Mouse (Mus musculus): Measurements from ENCODE around the gene Cdh26.

The Cdh26 gene

DNA sequence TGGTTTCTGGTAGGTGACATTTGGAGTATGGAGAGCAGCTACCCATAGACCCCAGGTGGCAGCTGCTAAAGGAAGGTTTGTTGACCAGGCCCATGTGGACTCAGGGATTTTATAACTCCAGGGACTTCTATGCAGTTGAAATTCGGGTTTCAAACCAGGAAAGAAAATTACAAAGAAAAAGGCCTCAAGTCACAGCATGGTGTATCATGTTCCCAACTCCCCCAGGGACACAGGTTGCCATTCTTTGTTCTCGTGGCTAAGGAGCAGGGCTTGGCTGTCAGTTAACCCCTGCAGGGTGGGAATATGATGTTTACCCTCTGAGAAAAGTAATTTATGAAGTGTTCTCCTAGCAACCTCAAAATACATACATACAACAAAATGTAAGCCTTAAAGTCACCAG is 19.9 kb downstream of the Cdh26 start:
- H3K4me1 ChIP-seq (replicated peaks; ENCODE audit: low read depth, low read length), result no peaks in the 10 kb centered on the region
- 0 out of 2 replicates have a peak, but pooled peaks cover 7% of the 10 kb centered on the region for H3K9me3 ChIP-seq (ENCODE audit: low read length)
- no peaks in the 10 kb centered on the region for H3K27me3 ChIP-seq (ENCODE audit: insufficient read depth, low read length)
- no peak for TF ChIP-seq POU5F1 (IDR thresholded peaks at IDR 0.05; ENCODE audit: borderline replicate concordance, low read length)
- TF ChIP-seq CTCF (conservative IDR thresholded peaks at IDR 0.05; ENCODE audit: low read length), result no peak
- no peak for TF ChIP-seq NANOG (IDR thresholded peaks at IDR 0.05; ENCODE audit: borderline replicate concordance, low read length)
- H3K36me3 ChIP-seq (ENCODE audit: insufficient read depth, low read length), result no peaks in the 10 kb centered on the region
- no peak overlapping the region for H3K4me3 ChIP-seq (replicated peaks; ENCODE audit: low read length)

DNA sequence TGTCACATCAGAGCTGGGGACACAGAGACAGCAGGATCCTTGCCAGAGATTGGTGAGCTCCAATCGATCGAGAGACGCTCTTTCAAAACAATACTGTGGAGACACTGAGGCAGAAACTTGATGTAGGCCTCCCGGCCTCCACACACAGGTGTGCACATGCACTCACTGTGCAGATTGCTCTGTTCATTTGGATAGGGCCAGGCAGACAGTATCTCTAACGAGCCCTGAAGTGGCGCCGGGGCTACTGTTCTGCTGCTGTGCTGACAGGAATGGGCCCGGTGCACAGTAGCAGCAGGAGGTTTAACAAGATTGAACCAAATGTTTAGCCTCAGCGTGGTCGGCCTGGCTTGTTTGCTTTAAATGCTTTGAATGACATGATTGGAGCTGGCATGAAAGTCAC is 20.6 kb downstream of the Cdh26 start:
- Histone ChIP-seq H3K9me3 (ENCODE audit: low read length) (0 out of 2 replicates have a peak, but pooled peaks cover 7% of the 10 kb centered on the region), H3K4me3 (replicated peaks; ENCODE audit: low read length) (no peak overlapping the region), H3K4me1 (replicated peaks; ENCODE audit: low read depth, low read length) (no peaks in the 10 kb centered on the region), H3K36me3 (ENCODE audit: insufficient read depth, low read length) (no peaks in the 10 kb centered on the region), H3K27me3 (ENCODE audit: insufficient read depth, low read length) (0 out of 2 replicates have a peak, but pooled peaks cover 3% of the 10 kb centered on the region)
- TF ChIP-seq CTCF (conservative IDR thresholded peaks at IDR 0.05; ENCODE audit: low read length), result no peak
- no peak for TF ChIP-seq POU5F1 (IDR thresholded peaks at IDR 0.05; ENCODE audit: borderline replicate concordance, low read length)
- TF ChIP-seq NANOG (IDR thresholded peaks at IDR 0.05; ENCODE audit: borderline replicate concordance, low read length), result no peak

- TF ChIP-seq POU5F1 (IDR thresholded peaks at IDR 0.05; ENCODE audit: borderline replicate concordance, low read length), result no peak
- no peak for TF ChIP-seq NANOG (IDR thresholded peaks at IDR 0.05; ENCODE audit: borderline replicate concordance, low read length)
- no peak for TF ChIP-seq CTCF (conservative IDR thresholded peaks at IDR 0.05; ENCODE audit: low read length)
- Histone ChIP-seq H3K36me3 (ENCODE audit: insufficient read depth, low read length) (no peaks in the 10 kb centered on the region), H3K9me3 (ENCODE audit: low read length) (no peaks in the 10 kb centered on the region), H3K4me3 (replicated peaks; ENCODE audit: low read length) (no peak overlapping the region), H3K27me3 (ENCODE audit: insufficient read depth, low read length) (0 out of 2 replicates have a peak, but pooled peaks cover 3% of the 10 kb centered on the region), H3K4me1 (replicated peaks; ENCODE audit: low read depth, low read length) (peaks cover 1% of the 10 kb centered on the region; the same call in 1 of the 2 replicates)
Measured at GRCm38 (mm10) chr2:178454664-178455516, 24.6 kb downstream of the Cdh26 start.

GRCm38 (mm10) chr2:178457414-178457813 is 27.1 kb downstream of the Cdh26 start:
- Histone ChIP-seq H3K27me3 (ENCODE audit: insufficient read depth, low read length) (peaks cover 3% of the 10 kb centered on the region; the same call in 1 of the 2 replicates), H3K9me3 (ENCODE audit: low read length) (no peaks in the 10 kb centered on the region), H3K36me3 (ENCODE audit: insufficient read depth, low read length) (no peaks in the 10 kb centered on the region), H3K4me3 (replicated peaks; ENCODE audit: low read length) (no peak overlapping the region), H3K4me1 (replicated peaks; ENCODE audit: low read depth, low read length) (peaks cover 11% of the 10 kb centered on the region; the same call in 1 of the 2 replicates)
- TF ChIP-seq CTCF (conservative IDR thresholded peaks at IDR 0.05; ENCODE audit: low read length) (no peak), NANOG (IDR thresholded peaks at IDR 0.05; ENCODE audit: borderline replicate concordance, low read length) (no peak), POU5F1 (IDR thresholded peaks at IDR 0.05; ENCODE audit: borderline replicate concordance, low read length) (no peak)

DNA sequence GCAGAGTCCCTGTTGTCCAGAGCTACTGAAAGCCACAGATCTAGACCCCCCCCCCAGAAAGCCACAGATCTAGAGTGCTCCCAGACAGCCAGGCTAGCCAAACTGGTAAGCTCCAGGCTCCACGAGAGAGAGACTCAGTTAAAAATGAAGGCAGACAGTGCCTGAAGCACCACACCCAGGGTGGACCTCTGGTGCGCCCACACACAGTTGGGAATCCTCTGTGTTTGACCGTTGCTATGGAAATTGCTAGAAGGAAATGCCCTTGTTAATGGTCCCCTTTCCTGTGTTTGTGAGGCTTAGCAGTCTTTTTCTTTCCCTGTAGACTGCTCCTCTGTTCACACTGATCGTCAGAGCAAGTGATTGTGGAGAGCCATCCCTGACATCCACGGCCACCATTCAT is 30.0 kb downstream of the Cdh26 start:
- no peaks in the 10 kb centered on the region for H3K9me3 ChIP-seq (ENCODE audit: low read length)
- H3K27me3 ChIP-seq (ENCODE audit: insufficient read depth, low read length), result peaks cover 2% of the 10 kb centered on the region; the same call in 1 of the 2 replicates
- H3K36me3 ChIP-seq (ENCODE audit: insufficient read depth, low read length), result no peaks in the 10 kb centered on the region
- peaks cover 11% of the 10 kb centered on the region; the same call in 1 of the 2 replicates for H3K4me1 ChIP-seq (replicated peaks; ENCODE audit: low read depth, low read length)
- TF ChIP-seq CTCF (conservative IDR thresholded peaks at IDR 0.05; ENCODE audit: low read length) (no peak), NANOG (IDR thresholded peaks at IDR 0.05; ENCODE audit: borderline replicate concordance, low read length) (no peak), POU5F1 (IDR thresholded peaks at IDR 0.05; ENCODE audit: borderline replicate concordance, low read length) (no peak)
- no peak overlapping the region for H3K4me3 ChIP-seq (replicated peaks; ENCODE audit: low read length)

GRCm38 (mm10) chr2:178471546-178472480 is 41.5 kb downstream of the Cdh26 start:
- TF ChIP-seq POU5F1 (IDR thresholded peaks at IDR 0.05; ENCODE audit: borderline replicate concordance, low read length) (no peak), NANOG (IDR thresholded peaks at IDR 0.05; ENCODE audit: borderline replicate concordance, low read length) (no peak), CTCF (conservative IDR thresholded peaks at IDR 0.05; ENCODE audit: low read length) (no peak)

DNA sequence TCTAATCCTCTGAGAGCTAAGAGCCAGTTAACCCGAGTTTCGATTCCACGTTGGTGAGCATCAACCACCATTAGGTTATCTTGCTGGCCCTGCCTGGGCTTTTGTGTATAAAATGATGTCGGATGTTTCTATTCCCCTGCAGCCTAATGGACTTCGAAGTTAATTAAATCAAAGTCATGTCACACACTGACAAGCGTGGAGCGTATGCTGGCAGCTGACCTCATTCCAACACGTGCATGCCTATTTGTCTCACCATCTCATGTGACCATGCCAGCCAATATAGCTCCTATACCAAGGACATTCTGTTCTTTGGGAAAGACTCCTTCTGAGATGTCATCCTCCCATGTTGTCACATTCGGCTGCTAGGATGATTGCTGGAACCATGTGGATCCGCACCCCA is 43.6 kb downstream of the Cdh26 start:
- H3K4me1 ChIP-seq (replicated peaks; ENCODE audit: low read depth, low read length), result no peaks in the 10 kb centered on the region
- peaks cover 23% of the 10 kb centered on the region for H3K9me3 ChIP-seq (ENCODE audit: low read length)
- H3K36me3 ChIP-seq (ENCODE audit: insufficient read depth, low read length), result no peaks in the 10 kb centered on the region
- no peak for TF ChIP-seq POU5F1 (IDR thresholded peaks at IDR 0.05; ENCODE audit: borderline replicate concordance, low read length)
- no peak for TF ChIP-seq NANOG (IDR thresholded peaks at IDR 0.05; ENCODE audit: borderline replicate concordance, low read length)
- TF ChIP-seq CTCF (conservative IDR thresholded peaks at IDR 0.05; ENCODE audit: low read length), result no peak
- no peaks in the 10 kb centered on the region; the same call in 1 of the 2 replicates for H3K27me3 ChIP-seq (ENCODE audit: insufficient read depth, low read length)
- H3K4me3 ChIP-seq (replicated peaks; ENCODE audit: low read length), result no peak overlapping the region

More at GRCm38 (mm10) chr2:178471546-178472480, 41.5 kb downstream of the Cdh26 start:
- H3K9me3 ChIP-seq (ENCODE audit: low read length), result peaks cover 20% of the 10 kb centered on the region
- H3K27me3 ChIP-seq (ENCODE audit: insufficient read depth, low read length), result no peaks in the 10 kb centered on the region; the same call in 1 of the 2 replicates
- H3K4me1 ChIP-seq (replicated peaks; ENCODE audit: low read depth, low read length), result no peaks in the 10 kb centered on the region
- H3K4me3 ChIP-seq (replicated peaks; ENCODE audit: low read length), result no peak overlapping the region
- no peaks in the 10 kb centered on the region for H3K36me3 ChIP-seq (ENCODE audit: insufficient read depth, low read length)

GRCm38 (mm10) chr2:178477228-178477627 is 46.9 kb downstream of the Cdh26 start:
- Histone ChIP-seq H3K4me1 (replicated peaks; ENCODE audit: low read depth, low read length) (no peaks in the 10 kb centered on the region), H3K4me3 (replicated peaks; ENCODE audit: low read length) (no peak overlapping the region), H3K36me3 (ENCODE audit: insufficient read depth, low read length) (no peaks in the 10 kb centered on the region), H3K27me3 (ENCODE audit: insufficient read depth, low read length) (peaks cover 3% of the 10 kb centered on the region), H3K9me3 (ENCODE audit: low read length) (peaks cover 23% of the 10 kb centered on the region)
- no peak for TF ChIP-seq NANOG (IDR thresholded peaks at IDR 0.05; ENCODE audit: borderline replicate concordance, low read length)
- no peak for TF ChIP-seq CTCF (conservative IDR thresholded peaks at IDR 0.05; ENCODE audit: low read length)
- TF ChIP-seq POU5F1 (IDR thresholded peaks at IDR 0.05; ENCODE audit: borderline replicate concordance, low read length), result no peak
